Mouse (Mus musculus) limb, embryonic 14.5 days (tissue): ENCODE measurements around the gene Fgfr2. TPM values are rescaled to one million over a fixed set of nuclear protein-coding genes. Genes with fewer than 3 reads are reported as not detected.

Experiments used
- ATAC-seq: fragments of 200-750 bp; cut with Nextera tagmentation; 2 replicates; pipeline ENCODE4 v1.8.0; 2017; ENCODE audit warnings: low read depth, moderate number of reproducible peaks, moderate TSS enrichment; ENCODE audit not compliant: low FRiP score
- DNase-seq: peaks from one replicate; pipeline ENCODE4 v3.0.0-alpha.2; 2015; ENCODE audit warnings: low spot score
- H3K27ac ChIP-seq: fragments of 300-500 bp; sonication (generic); replicated peaks from 2 replicates; pipeline ENCODE4 v1.5.1; 2014; ENCODE audit warnings: low read depth, mild to moderate bottlenecking, low read length, moderate library complexity, mixed read lengths
- H3K27me3 ChIP-seq: fragments of 300-500 bp; sonication (generic); 2 replicates; pipeline ENCODE4 v1.6.1; 2014; ENCODE audit warnings: low read length, mixed read lengths; ENCODE audit not compliant: control insufficient read depth, insufficient read depth
- H3K36me3 ChIP-seq: fragments of 300-500 bp; sonication (generic); 2 replicates; pipeline ENCODE4 v1.6.1; 2014; ENCODE audit warnings: mild to moderate bottlenecking, low read length, moderate library complexity, mixed read lengths; ENCODE audit not compliant: control insufficient read depth, insufficient read depth
- H3K4me1 ChIP-seq: fragments of 300-500 bp; sonication (generic); 2 replicates; pipeline ENCODE4 v1.6.1; 2014; ENCODE audit warnings: antibody characterized with exemption, low read length, mixed read lengths; ENCODE audit not compliant: control insufficient read depth, insufficient read depth
- H3K4me2 ChIP-seq: fragments of 300-500 bp; sonication (generic); replicated peaks from 2 replicates; pipeline ENCODE4 v1.6.1; 2014; ENCODE audit warnings: low read depth, mild to moderate bottlenecking, low read length, moderate library complexity; ENCODE audit not compliant: severe bottlenecking
- H3K4me3 ChIP-seq: fragments of 300-500 bp; sonication (generic); replicated peaks from 2 replicates; pipeline ENCODE4 v1.5.1; 2014; ENCODE audit warnings: low read length
- H3K9ac ChIP-seq: fragments of 300-500 bp; sonication (generic); 2 replicates; pipeline ENCODE4 v1.6.1; 2014; ENCODE audit warnings: mild to moderate bottlenecking, low read depth, low read length, moderate library complexity; ENCODE audit not compliant: severe bottlenecking
- H3K9me3 ChIP-seq: fragments of 300-500 bp; sonication (generic); 2 replicates; pipeline ENCODE4 v1.6.1; 2016; ENCODE audit warnings: low read length; ENCODE audit not compliant: control insufficient read depth
- POLR2A ChIP-seq: fragments of 200-500 bp; IDR thresholded peaks from 2 replicates; pipeline ENCODE4 v1.8.0; 2012; ENCODE audit warnings: inconsistent platforms, mild to moderate bottlenecking, moderate library complexity, borderline replicate concordance; ENCODE audit not compliant: insufficient read depth, insufficient read length; ENCODE audit errors: extremely low read depth
- WGBS: fragments of 180-500 bp; shearing (Covaris S2); extraction: QIAGEN DNeasy Blood & Tissue Kit; methylation state at CpG from one replicate; pipeline ENCODE4 v1.1.7; 2014; 5-methylcytosine and 5-hydroxymethylcytosine counted together
- polyA plus RNA-seq, 2 experiments: library from polyadenylated mRNA; depleted of rRNA in 1 of 2; stranded (reverse) in 1 of 2; unstranded in 1 of 2; fragments of >200 nt; fragmentation: Nextera tagmentation in 1 of 2; extraction: Ambion mirVana in 1 of 2; gene quantifications; 2 replicates each; pipeline versions ENCODE4 v1.2.1 to v1.2.3; 2012 to 2014

The Fgfr2 gene
- polyA plus RNA-seq, 2 experiments = 131 to 133 TPM

GRCm38 (mm10) chr7:132128687-132129086, 994.5 kb downstream of the Fgfr2 start:
- H3K27me3 ChIP-seq = no peaks in the 10 kb centered on the region
- WGBS = 81% methylated on average over 6 of the region's 6 CpGs
- TF ChIP-seq POLR2A = no peak
- H3K4me1 ChIP-seq = no peaks in the 10 kb centered on the region
- no peak overlapping the region for H3K4me2 ChIP-seq
- no peak overlapping the region for H3K27ac ChIP-seq
- DNase-seq = no peak
- no peaks in the 10 kb centered on the region for H3K36me3 ChIP-seq
- no peak overlapping the region for H3K9ac ChIP-seq
- H3K4me3 ChIP-seq = no peak overlapping the region
- H3K9me3 ChIP-seq = no peaks in the 10 kb centered on the region
- ATAC-seq = no peak

GRCm38 (mm10) chr7:132124948-132125347, 998.2 kb downstream of the Fgfr2 start:
- TF ChIP-seq POLR2A = no peak
- Histone ChIP-seq H3K27me3 (no peaks in the 10 kb centered on the region), H3K9ac (no peak overlapping the region), H3K4me1 (no peaks in the 10 kb centered on the region), H3K27ac (no peak overlapping the region), H3K9me3 (no peaks in the 10 kb centered on the region), H3K4me3 (no peak overlapping the region), H3K4me2 (no peak overlapping the region), H3K36me3 (no peaks in the 10 kb centered on the region)
- 74% methylated on average over 7 of the region's 7 CpGs for WGBS
- ATAC-seq (no peak), DNase-seq (no peak)

GRCm38 (mm10) chr7:132123211-132123610, 999.9 kb downstream of the Fgfr2 start:
- DNase-seq (no peak), ATAC-seq (no peak)
- whole genome bisulfite sequencing = 78% methylated on average over 7 of the region's 7 CpGs
- Histone ChIP-seq H3K4me2 (no peak overlapping the region), H3K27me3 (no peaks in the 10 kb centered on the region), H3K36me3 (no peaks in the 10 kb centered on the region), H3K4me1 (no peaks in the 10 kb centered on the region), H3K27ac (no peak overlapping the region), H3K4me3 (no peak overlapping the region), H3K9ac (no peak overlapping the region), H3K9me3 (no peaks in the 10 kb centered on the region)
- no peak for TF ChIP-seq POLR2A

GRCm38 (mm10) chr7:132119817-132120216, 1003.3 kb downstream of the Fgfr2 start:
- Histone ChIP-seq H3K27me3 (no peaks in the 10 kb centered on the region), H3K36me3 (no peaks in the 10 kb centered on the region), H3K9me3 (no peaks in the 10 kb centered on the region), H3K4me2 (no peak overlapping the region), H3K27ac (no peak overlapping the region), H3K4me3 (no peak overlapping the region), H3K9ac (no peak overlapping the region), H3K4me1 (no peaks in the 10 kb centered on the region)
- ATAC-seq (no peak), DNase-seq (no peak)
- 54% methylated on average over 4 of the region's 4 CpGs for WGBS
- TF ChIP-seq POLR2A = no peak

DNA sequence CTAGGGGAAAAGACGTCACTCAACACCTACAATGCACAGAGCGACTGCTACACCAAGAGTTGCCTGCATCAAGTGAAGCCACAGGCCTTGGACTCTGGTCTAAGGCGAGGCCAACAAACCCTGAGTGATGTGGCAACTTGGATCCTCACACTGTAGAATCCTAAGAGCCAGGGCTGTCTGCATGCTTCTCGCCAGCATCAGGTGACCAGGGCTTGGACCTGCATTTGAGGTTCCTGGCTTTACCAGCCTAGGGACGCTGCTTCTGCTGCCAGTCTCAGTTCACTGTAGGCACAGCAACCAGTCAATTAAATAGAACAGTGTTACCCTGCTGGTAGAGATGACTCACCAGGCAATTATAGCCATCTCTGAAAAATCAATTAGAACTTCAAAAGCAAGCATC, 1011.4 kb downstream of the Fgfr2 start:
- ATAC-seq (no peak), DNase-seq (no peak)
- no peak for TF ChIP-seq POLR2A
- H3K4me1 ChIP-seq = no peaks in the 10 kb centered on the region
- H3K4me3 ChIP-seq = no peak overlapping the region
- WGBS = 56% methylated on average over 5 of the region's 5 CpGs
- no peak overlapping the region for H3K9ac ChIP-seq
- H3K4me2 ChIP-seq = no peak overlapping the region
- no peak overlapping the region for H3K27ac ChIP-seq
- no peaks in the 10 kb centered on the region for H3K27me3 ChIP-seq
- H3K36me3 ChIP-seq = no peaks in the 10 kb centered on the region
- H3K9me3 ChIP-seq = no peaks in the 10 kb centered on the region

GRCm38 (mm10) chr7:132110308-132110707, 1012.8 kb downstream of the Fgfr2 start:
- no peaks in the 10 kb centered on the region for H3K4me1 ChIP-seq
- H3K27ac ChIP-seq = no peak overlapping the region
- ATAC-seq = no peak
- no peaks in the 10 kb centered on the region for H3K9me3 ChIP-seq
- no peak overlapping the region for H3K4me3 ChIP-seq
- no peak for DNase-seq
- TF ChIP-seq POLR2A = no peak
- no peaks in the 10 kb centered on the region for H3K27me3 ChIP-seq
- WGBS = 26% methylated on average over 3 of the region's 3 CpGs
- no peak overlapping the region for H3K9ac ChIP-seq
- no peak overlapping the region for H3K4me2 ChIP-seq
- no peaks in the 10 kb centered on the region for H3K36me3 ChIP-seq
